ENCODE assay signal across 18 mouse cellular contexts in the genomic region with DNA sequence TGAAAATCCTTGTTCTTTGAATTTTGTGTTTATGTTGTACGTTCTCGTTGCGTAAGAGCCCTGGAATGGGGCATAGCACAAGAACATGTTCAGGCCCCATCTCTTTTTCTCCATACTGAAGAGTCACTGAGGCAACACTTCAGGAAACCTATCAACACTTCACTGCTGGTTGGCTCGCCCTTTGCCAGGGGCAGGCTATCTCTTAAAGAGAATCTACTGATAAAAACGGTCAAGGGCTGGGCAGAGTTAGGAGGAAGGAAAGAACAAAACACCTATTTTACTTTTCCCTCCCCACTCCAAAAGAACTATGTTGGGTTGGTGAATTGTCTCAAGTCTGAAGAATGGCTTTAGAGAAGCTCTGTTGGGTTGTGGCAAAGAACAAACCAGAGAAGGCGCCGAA.
"Had no signal": no experiment of that assay in that cellular context is flagged by ENCODE, and none has a peak within 500 bp of the region (broad histone marks: within the 10 kb centered on the region; RNA-seq: fewer than 3 reads in every experiment).

No protein-coding gene starts in this region.

- H3K4me1 ChIP-seq: midbrain, embryonic 10.5 days; midbrain, embryonic 12.5 days; neural tube, embryonic 13.5 days; neural tube, embryonic 15.5 days had no signal

- H3K4me3 ChIP-seq: midbrain, embryonic 10.5 days; midbrain, embryonic 12.5 days; myocyte; neural tube, embryonic 13.5 days; neural tube, embryonic 15.5 days had no signal

- ATAC-seq: midbrain, embryonic 16.5 days had no signal

- H3K27me3 ChIP-seq: midbrain, embryonic 12.5 days; neural tube, embryonic 13.5 days; neural tube, embryonic 15.5 days had no signal

- DNase-seq: lung, embryonic 14.5 days; lung, postnatal 10 days; lung, postnatal 4 days; midbrain, embryonic 14.5 days; retina, postnatal 1 day; right cerebral cortex, adult 18-20 months; right cerebral cortex, postnatal 25 days; right cerebral cortex, postnatal 4 days; spleen, adult 18-20 months; thymus, adult 18-20 months; thymus, postnatal 14 days; thymus, postnatal 36 days had no signal

- H3K4me2 ChIP-seq: lung, embryonic 14.5 days; midbrain, embryonic 12.5 days; neural tube, embryonic 13.5 days; neural tube, embryonic 15.5 days had no signal

- H3K9me3 ChIP-seq: midbrain, embryonic 10.5 days; midbrain, embryonic 12.5 days; neural tube, embryonic 13.5 days; neural tube, embryonic 15.5 days had no signal

- H3K36me3 ChIP-seq: midbrain, embryonic 12.5 days; neural tube, embryonic 13.5 days; neural tube, embryonic 15.5 days had no signal

- H3K27ac ChIP-seq: midbrain, embryonic 10.5 days; midbrain, embryonic 12.5 days; neural tube, embryonic 13.5 days; neural tube, embryonic 15.5 days had no signal

- H3K9ac ChIP-seq: lung, embryonic 14.5 days; midbrain, embryonic 12.5 days; neural tube, embryonic 13.5 days; neural tube, embryonic 15.5 days had no signal
